Mouse (Mus musculus): ENCODE results near the gene Gpam. TPM values are rescaled to one million over a fixed set of nuclear protein-coding genes. Genes with fewer than 3 reads are reported as not detected.

The Gpam gene
- 93.8 TPM for polyA plus RNA-seq (2014; fragmentation: Illumina TruSeq; extraction: RNeasy Lipid Tissue Mini Kit (QIAGEN cat#74804); ENCODE audit: low read depth, low replicate concordance)

DNA sequence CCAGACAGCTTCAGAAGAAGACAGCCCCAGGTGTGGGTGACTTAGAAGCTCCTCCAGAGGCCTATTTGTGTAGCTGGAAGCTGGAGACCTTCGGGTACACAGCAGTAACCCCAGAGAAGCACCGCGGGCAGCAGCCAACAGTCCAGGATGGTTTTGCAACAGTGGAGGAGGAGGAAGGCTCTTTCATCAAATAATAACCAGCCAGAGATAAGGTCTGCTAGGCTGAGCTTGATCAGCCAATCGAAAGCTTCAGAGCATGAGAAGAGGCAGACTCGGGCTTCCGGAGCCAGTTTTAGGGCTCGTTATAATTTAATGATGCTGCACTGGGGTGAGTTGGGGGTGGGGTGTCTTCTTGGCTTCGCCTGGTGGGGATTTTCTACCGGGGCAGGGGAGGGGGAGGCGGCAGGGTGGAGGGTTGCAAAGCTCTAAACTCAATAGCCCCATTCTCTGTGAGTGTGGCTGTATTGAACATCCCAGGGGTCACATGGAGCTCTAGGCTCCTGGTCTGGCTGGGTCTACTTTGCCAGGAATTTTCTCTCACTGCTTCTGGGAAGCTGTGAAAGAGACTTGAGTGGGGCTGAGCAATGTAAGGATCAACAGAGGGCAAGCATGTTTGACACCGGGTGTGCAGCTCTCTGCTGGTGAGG is at the start of gene Gpam:
TSS of gene Gpam (minus strand) at position 167 of the 647 bp plus-strand sequence.

Other genes with a start within 250 kb of the Gpam start
- gene Tectb, start 53.5 kb upstream of the Gpam start, polyA plus RNA-seq (2014; fragmentation: Illumina TruSeq; extraction: RNeasy Lipid Tissue Mini Kit (QIAGEN cat#74804); ENCODE audit: low read depth, low replicate concordance) = 0.31 TPM
- gene Gucy2g, start 114.0 kb upstream of the Gpam start, polyA plus RNA-seq (2014; fragmentation: Illumina TruSeq; extraction: RNeasy Lipid Tissue Mini Kit (QIAGEN cat#74804); ENCODE audit: low read depth, low replicate concordance) = 0.13 TPM
- 11.0 TPM for gene Acsl5, start 124.7 kb upstream of the Gpam start, polyA plus RNA-seq (2014; fragmentation: Illumina TruSeq; extraction: RNeasy Lipid Tissue Mini Kit (QIAGEN cat#74804); ENCODE audit: low read depth, low replicate concordance)
- 30.9 TPM for gene Zdhhc6, start 188.8 kb upstream of the Gpam start, polyA plus RNA-seq (2014; fragmentation: Illumina TruSeq; extraction: RNeasy Lipid Tissue Mini Kit (QIAGEN cat#74804); ENCODE audit: low read depth, low replicate concordance)
- gene Vti1a, start 189.1 kb upstream of the Gpam start, polyA plus RNA-seq (2014; fragmentation: Illumina TruSeq; extraction: RNeasy Lipid Tissue Mini Kit (QIAGEN cat#74804); ENCODE audit: low read depth, low replicate concordance) = 11.9 TPM

Measured in heart, adult 10 weeks (tissue).